Mouse (Mus musculus) bone marrow, adult 2 months (tissue): Measurements from ENCODE around the gene Ntn1. TPM values are rescaled to one million over a fixed set of nuclear protein-coding genes. Genes with fewer than 3 reads are reported as not detected.

Experiments used
- H3K27ac ChIP-seq: fragments of 200-500 bp; 2 replicates; pipeline ENCODE4 v1.5.1; 2012; ENCODE audit warnings: low read depth, mild to moderate bottlenecking, control low read depth, inconsistent platforms, low read length; ENCODE audit not compliant: control insufficient read depth, poor library complexity, insufficient read depth
- H3K4me1 ChIP-seq: fragments of 200-500 bp; 2 replicates; pipeline ENCODE4 v1.6.1; 2011; ENCODE audit warnings: low read length; ENCODE audit not compliant: control insufficient read depth, insufficient read depth
- H3K4me3 ChIP-seq: fragments of 200-500 bp; replicated peaks from 2 replicates; pipeline ENCODE3; 2011; ENCODE audit warnings: mild to moderate bottlenecking, low read depth, low read length, control low read depth; ENCODE audit not compliant: control insufficient read depth
- CTCF ChIP-seq: fragments of 200-500 bp; IDR thresholded peaks from 2 replicates; pipeline ENCODE4 v1.5.1; 2011; ENCODE audit warnings: low read length, control low read depth; ENCODE audit not compliant: control insufficient read depth, insufficient read depth
- POLR2A ChIP-seq: fragments of 200-500 bp; IDR thresholded peaks from 2 replicates; pipeline ENCODE4 v1.6.1; 2011; ENCODE audit warnings: low read depth, mild to moderate bottlenecking, control low read depth, low read length, borderline replicate concordance; ENCODE audit not compliant: control insufficient read depth
- WGBS: fragments of 180-500 bp; shearing (Covaris S2); methylation state at CpG from one replicate; pipeline ENCODE4 v1.1.7; 2018; 5-methylcytosine and 5-hydroxymethylcytosine counted together
- polyA plus RNA-seq: library from polyadenylated mRNA; stranded (reverse); fragments of >200 nt; gene quantifications from 2 replicates; pipeline ENCODE4 v1.2.4, GENCODE M21; 2011; ENCODE audit warnings: low replicate concordance; ENCODE audit not compliant: missing spikeins, insufficient read depth, insufficient read length

Gene Ntn1
- polyA plus RNA-seq, 1 experiment = 0.72 TPM

DNA sequence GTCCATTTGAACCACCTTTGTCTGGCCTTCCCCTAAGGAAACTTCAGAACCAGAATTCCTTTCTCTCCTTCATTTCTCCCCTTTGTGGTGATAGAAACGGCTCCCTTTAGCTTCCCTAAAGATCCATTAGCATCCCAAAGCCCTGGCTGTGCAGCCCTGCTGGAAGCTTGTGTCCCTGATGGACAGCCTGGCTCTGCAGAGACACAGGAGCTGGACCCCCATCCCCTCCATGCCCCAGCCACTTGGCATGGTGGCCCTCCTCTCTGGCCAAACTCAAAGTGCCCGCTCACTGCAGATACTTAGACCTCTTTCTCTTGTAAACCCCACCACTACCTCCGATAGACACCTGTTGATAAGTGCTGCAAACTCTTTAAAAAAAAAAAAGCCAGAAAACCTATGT is 45.8 kb downstream of the Ntn1 start:
- WGBS = 69% methylated on average over 3 of the region's 3 CpGs
- TF ChIP-seq POLR2A = no peak
- TF ChIP-seq CTCF = no peak
- Histone ChIP-seq H3K27ac (no peak overlapping the region), H3K4me1 (no peaks in the 10 kb centered on the region), H3K4me3 (no peak overlapping the region)

DNA sequence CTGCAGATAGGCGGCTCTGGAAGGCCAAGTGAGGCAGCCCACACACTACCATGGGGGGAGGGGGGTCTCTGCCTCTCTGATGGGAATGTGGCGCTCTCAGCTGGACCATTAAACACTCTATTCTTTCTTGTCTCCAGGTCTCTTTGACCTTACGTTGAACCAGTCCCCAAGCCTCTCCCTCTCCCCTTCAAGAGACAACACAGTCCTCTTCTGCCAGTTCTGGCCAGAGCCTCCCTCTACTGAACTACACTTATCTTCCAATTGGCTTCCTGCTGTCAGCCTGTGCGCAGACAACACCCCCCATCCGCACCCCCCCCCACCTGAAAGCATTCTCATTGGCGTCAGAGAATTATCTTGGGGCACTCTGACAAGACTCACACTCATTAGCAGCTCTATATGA is 48.4 kb downstream of the Ntn1 start:
- Histone ChIP-seq H3K4me3 (no peak overlapping the region), H3K4me1 (no peaks in the 10 kb centered on the region), H3K27ac (no peak overlapping the region)
- WGBS = 71% methylated on average over 6 of the region's 6 CpGs
- TF ChIP-seq CTCF = no peak
- TF ChIP-seq POLR2A = no peak

DNA sequence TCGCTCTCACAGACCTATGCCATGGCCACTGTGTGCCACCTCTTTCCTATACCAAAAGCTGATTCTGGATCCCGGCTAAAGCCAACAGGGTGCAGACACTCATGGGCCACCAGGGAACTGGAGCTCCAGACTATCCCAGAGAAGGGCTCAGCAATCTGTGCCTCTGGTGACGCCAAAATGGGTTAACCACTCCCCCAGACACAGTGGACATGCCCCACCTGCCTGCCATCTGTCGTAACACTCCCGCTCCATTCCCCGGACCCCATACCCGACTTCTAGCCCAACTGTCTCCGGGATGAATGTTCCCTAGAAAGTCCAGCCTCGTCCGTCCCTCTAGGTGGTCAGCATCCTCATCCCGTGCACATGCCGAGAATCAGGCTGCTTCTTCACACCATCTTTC is 51.8 kb downstream of the Ntn1 start:
- Histone ChIP-seq H3K4me3 (no peak overlapping the region), H3K27ac (no peak overlapping the region), H3K4me1 (no peaks in the 10 kb centered on the region)
- WGBS = 85% methylated on average over 12 of the region's 12 CpGs
- TF ChIP-seq CTCF (no peak), POLR2A (no peak)

DNA sequence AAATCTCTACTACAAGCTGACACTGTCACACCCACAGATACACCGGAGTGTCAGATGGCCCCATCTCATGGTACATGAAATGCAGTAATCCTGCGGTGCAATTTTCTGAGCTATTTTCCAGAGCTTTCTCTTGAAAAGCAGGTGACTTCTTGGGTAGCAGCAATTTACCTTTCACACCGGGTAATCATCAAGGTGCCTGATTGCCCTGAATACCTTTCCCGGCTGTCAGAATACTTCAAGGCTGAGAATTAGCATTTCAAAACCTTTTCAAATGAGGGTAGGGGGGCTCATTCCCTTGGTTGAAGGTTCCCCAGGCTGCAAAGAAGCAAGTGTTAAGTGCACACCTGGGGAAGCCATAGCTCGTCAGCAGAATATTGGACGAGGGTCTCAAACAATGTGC is 52.5 kb downstream of the Ntn1 start:
- Histone ChIP-seq H3K4me1 (no peaks in the 10 kb centered on the region), H3K27ac (no peak overlapping the region), H3K4me3 (no peak overlapping the region)
- 67% methylated on average over 6 of the region's 6 CpGs for WGBS
- TF ChIP-seq CTCF = no peak
- no peak for TF ChIP-seq POLR2A

DNA sequence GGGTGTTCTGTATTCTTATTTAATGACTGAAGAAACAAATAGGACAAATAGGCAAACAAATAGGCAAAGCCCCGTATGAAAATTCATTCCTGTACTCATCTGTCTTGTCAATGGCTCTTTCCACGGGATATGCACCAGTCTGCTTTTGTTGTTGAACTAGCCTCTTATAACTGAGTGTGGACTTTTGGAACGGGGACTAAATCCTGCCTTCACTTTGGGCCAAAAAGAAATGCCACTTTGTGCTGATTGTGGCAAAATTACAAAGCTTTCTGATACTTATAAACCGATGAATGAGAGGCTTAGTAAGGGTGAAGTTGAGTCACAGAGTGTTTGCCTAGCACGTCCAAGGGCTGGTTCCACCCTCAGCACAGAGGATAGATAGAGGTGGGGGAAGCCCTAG is 53.1 kb downstream of the Ntn1 start:
- TF ChIP-seq CTCF (no peak), POLR2A (no peak)
- Histone ChIP-seq H3K4me1 (no peaks in the 10 kb centered on the region), H3K27ac (no peak overlapping the region), H3K4me3 (no peak overlapping the region)
- WGBS = 78% methylated on average over 5 of the region's 5 CpGs

DNA sequence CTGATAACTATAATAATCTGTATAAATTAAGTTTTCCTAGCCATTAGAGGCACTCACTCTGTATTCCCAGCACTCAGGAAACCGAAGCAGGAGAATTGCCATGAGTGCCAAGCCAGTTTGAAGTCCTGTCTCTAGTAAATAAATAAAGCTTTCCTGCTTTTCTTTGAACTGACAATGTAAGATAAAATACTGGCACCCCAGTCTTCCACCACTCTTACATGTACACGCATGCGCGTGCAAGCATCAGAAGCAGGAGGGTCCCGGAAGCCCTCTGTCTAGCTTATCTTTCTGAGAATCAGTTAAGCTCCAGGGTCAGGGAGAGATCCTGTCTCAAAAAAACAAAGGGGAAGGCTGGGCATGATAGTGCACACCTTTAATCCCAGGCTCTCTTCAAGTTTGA is 54.5 kb downstream of the Ntn1 start:
- TF ChIP-seq CTCF (no peak), POLR2A (no peak)
- H3K27ac ChIP-seq = no peak overlapping the region
- H3K4me3 ChIP-seq = no peak overlapping the region
- no peaks in the 10 kb centered on the region for H3K4me1 ChIP-seq
- WGBS = 93% methylated on average over 5 of the region's 5 CpGs

DNA sequence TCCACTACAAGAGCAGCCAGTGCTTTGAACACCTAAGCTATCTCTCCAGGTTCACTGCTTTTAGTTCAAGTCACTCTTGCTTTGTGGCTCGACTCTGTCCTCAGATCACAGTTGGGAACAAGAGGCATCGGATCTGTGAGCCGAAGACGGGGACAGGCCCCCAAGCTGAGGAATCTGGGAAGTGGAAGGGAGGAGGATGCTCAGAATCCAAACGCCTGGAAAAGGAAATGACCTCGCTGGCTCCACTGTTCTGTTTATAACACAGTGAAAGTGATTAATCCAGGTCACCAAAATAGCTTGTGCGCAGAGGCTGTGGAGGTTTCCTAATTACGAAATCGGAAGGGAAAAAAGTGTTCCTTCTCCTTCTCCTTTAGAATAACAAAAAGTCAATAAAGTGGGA is 56.4 kb downstream of the Ntn1 start:
- no peak overlapping the region for H3K4me3 ChIP-seq
- no peaks in the 10 kb centered on the region for H3K4me1 ChIP-seq
- no peak overlapping the region for H3K27ac ChIP-seq
- 73% methylated on average over 9 of the region's 9 CpGs for WGBS
- TF ChIP-seq POLR2A (no peak), CTCF (no peak)

DNA sequence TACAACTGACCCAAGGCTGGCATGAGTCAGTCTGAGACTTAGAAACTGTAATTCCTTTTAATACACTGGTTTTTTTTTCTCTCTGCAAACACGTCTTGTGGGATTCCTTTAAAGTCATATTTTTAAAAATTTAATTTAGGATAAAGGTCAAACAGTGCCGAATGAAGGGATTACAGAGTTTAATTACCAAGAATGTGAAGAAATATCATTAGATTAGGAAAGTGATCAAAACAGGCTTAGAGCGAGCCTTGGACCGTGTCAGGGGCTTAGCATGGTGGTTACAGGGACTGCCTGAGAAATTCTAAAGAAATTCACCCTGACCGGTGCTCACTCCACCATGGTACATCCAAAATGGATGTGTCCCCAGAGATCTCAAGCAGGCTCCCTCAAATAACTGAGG is 57.9 kb downstream of the Ntn1 start:
- WGBS = 80% methylated on average over 5 of the region's 5 CpGs
- Histone ChIP-seq H3K27ac (no peak overlapping the region), H3K4me3 (no peak overlapping the region), H3K4me1 (no peaks in the 10 kb centered on the region)
- no peak for TF ChIP-seq POLR2A
- no peak for TF ChIP-seq CTCF

DNA sequence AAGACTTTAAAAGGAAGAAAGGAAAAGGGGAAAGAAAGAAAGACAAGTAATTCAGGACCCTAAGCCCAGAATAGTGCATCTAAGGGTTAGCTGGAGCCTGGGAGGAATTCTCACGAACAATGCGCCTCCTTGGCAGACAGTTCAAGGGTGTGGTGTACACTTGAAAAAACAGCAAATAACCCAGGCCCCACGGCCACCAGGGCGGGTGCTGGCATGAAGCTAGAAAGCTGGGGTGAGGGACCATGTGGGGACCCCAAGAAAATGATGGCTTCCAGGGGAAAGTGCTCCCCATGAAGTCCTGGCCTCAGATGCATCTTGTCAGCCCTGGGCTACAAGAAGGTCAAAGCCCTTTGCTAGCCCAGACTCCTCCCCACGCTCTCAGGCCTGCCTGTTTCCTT is 58.6 kb downstream of the Ntn1 start:
- WGBS = 83% methylated on average over 5 of the region's 5 CpGs
- Histone ChIP-seq H3K4me3 (no peak overlapping the region), H3K4me1 (no peaks in the 10 kb centered on the region), H3K27ac (no peak overlapping the region)
- TF ChIP-seq POLR2A = no peak
- no peak for TF ChIP-seq CTCF
